Mouse (Mus musculus): ENCODE measurements at regions not wholly inside any gene's neighbourhood (a gene's known extent, or its start where the extent isn't known, plus 50 kb on each side); places are given as distances from the start of the nearest gene placed in this dataset.

DNA sequence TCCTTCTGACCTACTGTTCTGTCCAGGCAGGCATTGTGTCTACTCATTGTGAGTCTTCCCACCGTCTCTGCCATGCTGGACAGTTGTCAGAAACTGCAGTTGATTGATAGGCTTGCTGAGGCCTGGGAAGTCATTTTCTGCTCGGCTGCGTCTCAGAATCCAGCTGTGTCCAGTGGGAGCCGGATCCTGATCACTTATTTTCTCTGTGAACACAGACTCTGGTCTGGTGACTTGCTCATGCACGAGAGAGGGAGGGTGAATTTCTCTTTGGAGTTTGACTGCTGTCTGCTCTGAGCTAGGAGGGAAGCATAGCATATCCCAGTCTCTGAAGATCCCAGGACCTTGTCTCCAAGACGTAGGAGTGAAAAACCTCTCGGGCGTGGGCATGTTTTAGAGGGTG, 199.5 kb upstream of the Eif4g2 start:
- TF ChIP-seq CTCF (IDR thresholded peaks at IDR 0.05; ENCODE audit: borderline replicate concordance, control insufficient read depth, extremely low read depth, insufficient read depth, low read length, poor library complexity), result no peak
- no peak for TF ChIP-seq POLR2A (IDR thresholded peaks at IDR 0.05; ENCODE audit: control insufficient read depth, extremely low read depth, insufficient read depth, low read length, poor library complexity)

Data from thymus, adult 2 months (tissue).